In the genomic region with DNA sequence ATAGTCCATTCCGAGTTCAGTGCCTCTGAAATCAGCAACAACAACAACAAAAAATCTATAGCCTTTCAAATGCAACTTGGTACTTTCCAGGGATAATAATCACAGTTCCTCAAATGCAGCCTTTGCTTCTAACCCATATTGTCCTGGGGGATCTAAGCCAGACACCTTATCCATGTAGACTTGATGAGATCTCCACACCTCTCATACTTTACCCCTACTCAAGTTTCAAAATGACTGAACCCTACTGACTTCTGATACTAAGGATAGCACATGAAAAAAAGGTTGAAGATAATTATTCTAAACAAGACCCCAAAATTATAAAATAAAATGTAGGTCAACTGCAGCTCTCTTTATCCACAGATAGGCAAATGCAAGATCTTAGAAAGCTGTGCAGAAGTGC, we compare ENCODE assay signal across 32 mouse cellular contexts.
"Had no signal": no experiment of that assay in that cellular context is flagged by ENCODE, and none has a peak within 500 bp of the region (broad histone marks: within the 10 kb centered on the region; RNA-seq: fewer than 3 reads in every experiment).

No protein-coding gene starts in this region.

- H3K4me3 ChIP-seq: heart, embryonic 10.5 days; heart, embryonic 12.5 days; heart, embryonic 13.5 days; heart, embryonic 15.5 days; hindbrain, embryonic 10.5 days; hindbrain, embryonic 12.5 days; hindbrain, embryonic 13.5 days; hindbrain, embryonic 15.5 days; intestine, embryonic 15.5 days; kidney, embryonic 15.5 days; layer of hippocampus, adult 2 months; left cerebral cortex, adult 2 months had no signal

- H3K9me3 ChIP-seq: heart, embryonic 10.5 days; heart, embryonic 12.5 days; heart, embryonic 13.5 days; heart, embryonic 15.5 days; hindbrain, embryonic 10.5 days; hindbrain, embryonic 12.5 days; hindbrain, embryonic 13.5 days; hindbrain, embryonic 15.5 days; intestine, embryonic 15.5 days; kidney, embryonic 15.5 days had no signal

- H3K27ac ChIP-seq: heart, embryonic 10.5 days; heart, embryonic 13.5 days; heart, embryonic 15.5 days; hindbrain, embryonic 10.5 days; hindbrain, embryonic 12.5 days; hindbrain, embryonic 13.5 days; hindbrain, embryonic 14.5 days; hindbrain, embryonic 15.5 days; hindbrain, postnatal 0 days; intestine, embryonic 15.5 days; kidney, embryonic 15.5 days; kidney, postnatal 0 days; layer of hippocampus, adult 2 months; left cerebral cortex, adult 2 months had no signal

- H3K27me3 ChIP-seq: heart, embryonic 12.5 days; heart, embryonic 13.5 days; heart, embryonic 15.5 days; hindbrain, embryonic 12.5 days; hindbrain, embryonic 13.5 days; hindbrain, embryonic 15.5 days; intestine, embryonic 15.5 days; kidney, embryonic 15.5 days had no signal

- H3K4me1 ChIP-seq: heart, embryonic 10.5 days; heart, embryonic 12.5 days; heart, embryonic 13.5 days; heart, embryonic 15.5 days; hindbrain, embryonic 10.5 days; hindbrain, embryonic 12.5 days; hindbrain, embryonic 13.5 days; hindbrain, embryonic 15.5 days; intestine, embryonic 15.5 days; kidney, embryonic 15.5 days had no signal

- H3K4me2 ChIP-seq: heart, embryonic 11.5 days; heart, embryonic 12.5 days; heart, embryonic 13.5 days; heart, embryonic 15.5 days; hindbrain, embryonic 12.5 days; hindbrain, embryonic 13.5 days; hindbrain, embryonic 14.5 days; hindbrain, embryonic 15.5 days; intestine, embryonic 15.5 days; kidney, embryonic 15.5 days had no signal

- DNase-seq: heart, postnatal 10 days; heart, postnatal 14 days; heart, postnatal 36 days; heart, postnatal 4 days; kidney, adult 11 months; kidney, adult 18-20 months; kidney, adult 2 months; kidney, adult 8-10 months; kidney, adult 9 months; kidney, postnatal 10 days; kidney, postnatal 14 days; kidney, postnatal 25 days; kidney, postnatal 36 days; kidney, postnatal 4 days; layer of hippocampus, adult 9-11 months; layer of hippocampus, postnatal 36 days had no signal

- H3K9ac ChIP-seq: heart, embryonic 12.5 days; heart, embryonic 13.5 days; heart, embryonic 15.5 days; hindbrain, embryonic 12.5 days; hindbrain, embryonic 13.5 days; hindbrain, embryonic 14.5 days; hindbrain, embryonic 15.5 days; intestine, embryonic 15.5 days; kidney, embryonic 15.5 days had no signal

- H3K36me3 ChIP-seq: heart, embryonic 10.5 days; heart, embryonic 12.5 days; heart, embryonic 13.5 days; heart, embryonic 15.5 days; hindbrain, embryonic 10.5 days; hindbrain, embryonic 12.5 days; hindbrain, embryonic 13.5 days; hindbrain, embryonic 15.5 days; intestine, embryonic 15.5 days; kidney, embryonic 15.5 days had no signal
